Mouse (Mus musculus) bone marrow, adult 2 months (tissue): ENCODE measurements at regions not wholly inside any gene's neighbourhood (a gene's known extent, or its start where the extent isn't known, plus 50 kb on each side); places are given as distances from the start of the nearest gene placed in this dataset.

Source experiments
- CTCF ChIP-seq: fragments of 200-500 bp; IDR thresholded peaks from 2 replicates; pipeline ENCODE4 v1.5.1; 2011; ENCODE audit warnings: low read length, control low read depth; ENCODE audit not compliant: control insufficient read depth, insufficient read depth
- POLR2A ChIP-seq: fragments of 200-500 bp; IDR thresholded peaks from 2 replicates; pipeline ENCODE4 v1.6.1; 2011; ENCODE audit warnings: low read depth, mild to moderate bottlenecking, control low read depth, low read length, borderline replicate concordance; ENCODE audit not compliant: control insufficient read depth

DNA sequence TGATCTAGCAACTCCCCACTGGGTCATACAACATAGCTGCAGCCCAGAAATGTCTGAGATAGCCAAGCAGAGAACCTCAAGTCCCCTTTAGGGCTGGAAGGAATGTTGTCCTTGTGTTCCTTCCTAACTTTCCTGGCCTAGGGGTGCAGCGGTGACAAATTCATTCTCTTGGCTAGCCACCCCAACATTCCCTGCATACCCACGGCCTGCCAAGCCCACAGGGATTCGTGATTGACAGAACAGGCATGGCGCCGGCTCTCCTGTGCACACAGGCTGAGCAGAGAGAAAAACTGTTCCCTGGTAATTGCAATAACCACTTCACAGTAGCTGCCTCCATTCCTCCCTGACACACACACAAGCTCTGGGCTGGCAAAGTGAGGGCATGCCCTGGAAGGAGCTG lies 60.5 kb upstream of the Pcbd1 start:
- TF ChIP-seq POLR2A, result no peak
- TF ChIP-seq CTCF, result no peak
